Mouse (Mus musculus) hematopoietic stem cell, adult 5-6 weeks (primary cell): ENCODE results near the gene Ivl. TPM values are rescaled to one million over a fixed set of nuclear protein-coding genes. Genes with fewer than 3 reads are reported as not detected.

Experiments
- ATAC-seq, 2 experiments: fragments of 125-278 bp in 1 of 2; replicated peaks in 1 of 2; 2 replicates each; pipeline ENCODE4 v1.8.0; 2016 to 2017; ENCODE audit warnings: inconsistent platforms in 2 of 2, mild to moderate bottlenecking in 2 of 2, moderate number of reproducible peaks in 2 of 2, low read depth in 1 of 2, moderate TSS enrichment in 1 of 2; ENCODE audit not compliant: low FRiP score in 2 of 2, poor library complexity in 2 of 2, severe bottlenecking in 2 of 2, insufficient read depth in 1 of 2, low TSS enrichment in 1 of 2
- total RNA-seq: library from RNA; stranded (forward); fragments of 172-1452, 232-1000 nt; gene quantifications from 2 replicates; pipeline ENCODE4 v1.2.3, GENCODE M21; 2017

The Ivl gene
- not detected in 2 replicates for total RNA-seq

DNA sequence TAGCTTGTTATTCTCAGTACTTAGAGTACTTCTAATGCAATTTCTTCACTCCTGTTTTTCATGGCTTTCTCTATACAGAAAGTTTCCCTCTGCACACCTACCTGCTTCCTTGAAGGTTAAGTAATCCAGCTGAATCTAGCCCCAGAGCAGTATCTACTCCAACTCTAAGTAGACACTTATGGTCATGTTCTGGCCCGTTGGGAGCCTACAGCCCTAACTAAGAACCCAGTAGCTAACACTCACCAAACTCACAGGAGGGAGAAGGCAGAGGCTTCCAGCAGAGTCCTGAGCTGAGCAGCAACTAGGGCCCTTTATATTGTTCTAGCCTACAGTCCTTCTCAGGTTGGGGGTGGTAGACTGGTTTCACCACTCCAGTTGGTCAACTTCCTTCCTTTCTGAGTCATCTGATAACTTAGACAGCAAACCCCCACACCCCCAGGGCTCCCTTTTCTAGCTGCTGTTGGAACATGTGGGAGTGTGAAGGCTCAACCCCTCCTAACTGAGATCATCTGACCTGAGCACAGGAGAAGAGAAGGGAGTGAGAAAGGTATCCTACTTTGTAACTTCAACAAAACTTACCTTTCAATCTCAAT is at the start of gene Ivl:
TSS of gene Ivl (minus strand) at position 287 of the 593 bp plus-strand sequence.
- no peak for ATAC-seq

- ATAC-seq, result no peak
These were observed 48.0 kb upstream of the Ivl start, which contains the start of gene Lce6a for GRCm38 (mm10) chr3:92621560-92621959. Lce6a (minus strand) TSS chr3:92621660.

GRCm38 (mm10) chr3:92609804-92610203 is 36.3 kb upstream of the Ivl start:
- no peak for ATAC-seq

GRCm38 (mm10) chr3:92607392-92607791 is 33.9 kb upstream of the Ivl start, which contains the start of gene 2210017I01Rik:
2210017I01Rik (minus strand) TSS chr3:92607492.
- no peak for ATAC-seq

DNA sequence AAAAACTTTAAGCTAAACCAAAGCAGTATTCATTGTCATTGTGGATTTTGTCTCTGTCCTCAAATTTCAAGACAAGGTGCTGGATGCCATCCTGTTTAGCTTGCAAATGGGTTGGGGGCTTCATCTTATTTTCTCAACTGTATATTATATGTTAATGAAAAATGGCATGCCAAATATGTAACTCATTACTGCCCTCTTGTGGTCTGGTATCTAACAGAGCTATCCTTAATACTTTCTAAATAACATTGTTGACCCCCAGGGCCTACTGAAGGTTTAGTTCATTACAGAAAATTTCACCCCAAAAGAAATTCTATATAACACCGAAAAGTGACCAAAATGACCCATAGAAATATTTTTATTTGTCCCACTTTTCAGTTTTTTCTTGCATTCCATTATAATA is 28.6 kb upstream of the Ivl start:
- 0 out of 4 replicates have a peak, but pooled peaks of 1 of the 2 experiments have one; percentile 22 for ATAC-seq

GRCm38 (mm10) chr3:92600456-92600855 is 26.9 kb upstream of the Ivl start:
- no peak for ATAC-seq

DNA sequence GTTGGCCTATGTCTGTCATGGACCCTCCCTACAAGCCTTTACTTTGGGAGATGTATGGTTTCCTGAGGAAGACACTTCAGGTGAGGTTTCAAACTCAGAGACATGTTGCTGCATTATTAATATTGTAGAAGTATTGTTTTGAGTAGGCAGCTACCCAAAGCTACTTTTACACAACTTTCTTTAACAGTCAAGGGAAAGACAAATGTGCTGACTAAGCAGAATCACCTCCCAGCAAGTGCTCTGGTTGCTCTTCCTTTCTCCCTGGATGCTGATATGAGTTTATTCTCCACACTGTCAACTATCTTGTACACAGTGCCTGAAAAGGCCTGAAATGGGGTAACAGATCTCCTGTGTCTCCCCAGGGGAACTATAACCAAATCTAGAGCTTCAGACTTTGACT is 26.4 kb upstream of the Ivl start:
- ATAC-seq, result no peak

DNA sequence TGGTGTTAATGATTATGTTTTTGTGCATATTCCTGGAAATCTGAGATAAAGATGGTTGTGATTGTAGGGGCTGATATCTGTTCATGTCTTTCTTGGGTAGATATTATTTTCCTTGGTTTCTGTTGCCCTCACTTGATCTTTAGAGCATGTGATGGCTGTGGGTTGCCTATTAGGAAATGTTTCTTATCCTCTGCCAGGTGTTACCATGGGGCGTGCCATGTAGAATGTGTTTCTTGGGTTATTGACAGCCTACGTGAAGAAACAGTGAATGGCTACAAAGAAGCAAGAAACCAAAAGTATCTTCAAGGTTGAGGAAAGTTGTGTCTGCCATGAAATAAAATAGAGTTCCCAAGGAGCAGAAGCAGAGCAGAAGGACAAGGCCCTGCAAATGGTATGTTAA is 24.9 kb upstream of the Ivl start:
- ATAC-seq, result no peak

DNA sequence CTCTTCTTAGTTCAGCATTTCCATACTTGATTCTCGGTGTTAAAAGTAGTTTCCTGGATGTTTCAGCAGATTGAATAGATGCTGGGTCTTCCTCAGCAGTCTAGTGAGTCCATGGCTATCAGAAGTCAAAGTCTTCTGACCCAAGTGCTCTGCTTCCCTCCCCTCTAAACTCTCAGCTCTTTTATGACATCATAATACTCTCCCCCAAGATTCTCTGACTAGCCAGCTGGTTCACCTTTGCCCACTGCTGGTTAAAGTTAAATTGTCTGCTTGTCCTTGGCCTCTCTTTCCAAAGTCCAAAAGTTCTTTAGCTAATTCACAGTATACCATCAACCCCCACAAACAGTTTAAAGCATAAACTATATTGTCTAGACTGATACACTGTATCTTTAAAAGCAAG is 15.3 kb upstream of the Ivl start, which contains the start of gene Smcp:
TSS of gene Smcp (minus strand) at position 140 of the 400 bp plus-strand sequence.
- ATAC-seq, result no peak

- no peak for ATAC-seq
These were observed 13.7 kb upstream of the Ivl start for GRCm38 (mm10) chr3:92587190-92587589.

- ATAC-seq, result no peak
These were observed 11.5 kb upstream of the Ivl start for GRCm38 (mm10) chr3:92585055-92585454.

- ATAC-seq, result no peak
These were observed 9.8 kb upstream of the Ivl start for GRCm38 (mm10) chr3:92583164-92583826.

GRCm38 (mm10) chr3:92579508-92579907 is 6.0 kb upstream of the Ivl start:
- no peak for ATAC-seq

- ATAC-seq, result no peak
These were observed 5.3 kb upstream of the Ivl start for GRCm38 (mm10) chr3:92578652-92579413.

DNA sequence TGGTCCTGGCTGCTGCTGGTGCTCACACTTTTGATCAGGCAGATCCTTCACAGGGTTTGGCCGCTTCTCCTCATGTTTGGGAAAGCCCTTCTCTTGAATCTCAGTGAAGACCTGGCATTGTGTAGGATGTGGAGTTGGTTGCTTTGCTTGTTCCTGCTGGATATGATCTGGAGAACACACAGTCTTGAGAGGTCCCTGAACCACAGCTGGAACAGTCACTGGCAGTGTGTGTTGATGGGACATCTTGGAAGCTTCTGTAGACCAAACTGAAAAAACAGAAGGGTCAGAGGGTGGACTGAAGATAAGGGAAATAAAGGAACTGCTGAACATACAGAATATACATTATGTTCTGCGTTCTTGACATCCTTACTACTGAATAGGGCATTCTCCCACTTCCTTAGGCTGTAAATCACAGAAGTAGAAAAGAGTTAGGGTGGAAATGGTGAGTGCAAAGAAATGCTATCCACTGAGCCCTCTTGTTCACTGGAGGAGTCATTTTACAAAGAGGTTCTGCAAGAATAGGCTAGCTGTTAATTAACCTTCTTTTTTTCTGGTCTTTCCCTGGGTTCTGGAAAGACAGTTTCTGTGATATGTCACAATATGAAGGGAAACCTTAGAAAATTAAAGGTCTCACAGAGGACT is 900 bp downstream of the Ivl start:
- ATAC-seq, result no peak

DNA sequence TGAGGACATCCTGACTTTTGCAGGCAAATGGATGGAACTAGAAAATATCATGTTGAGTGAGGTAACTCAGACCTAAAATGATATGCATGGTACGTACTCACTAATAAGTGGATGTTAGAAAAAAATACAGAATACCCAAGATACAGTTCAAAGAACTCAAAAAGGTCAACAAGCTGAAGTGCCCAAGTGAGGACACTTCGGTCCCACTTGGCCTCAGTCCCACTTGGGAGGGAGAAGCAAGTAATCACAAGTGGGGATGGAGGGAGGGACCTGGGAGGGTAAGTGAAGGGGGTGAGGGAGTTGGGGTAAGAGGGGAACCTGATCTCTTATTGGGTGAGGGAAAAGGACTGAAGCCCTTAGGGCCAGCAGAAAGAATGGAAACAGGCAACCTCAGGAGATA is 4.8 kb downstream of the Ivl start:
- no peak for ATAC-seq

DNA sequence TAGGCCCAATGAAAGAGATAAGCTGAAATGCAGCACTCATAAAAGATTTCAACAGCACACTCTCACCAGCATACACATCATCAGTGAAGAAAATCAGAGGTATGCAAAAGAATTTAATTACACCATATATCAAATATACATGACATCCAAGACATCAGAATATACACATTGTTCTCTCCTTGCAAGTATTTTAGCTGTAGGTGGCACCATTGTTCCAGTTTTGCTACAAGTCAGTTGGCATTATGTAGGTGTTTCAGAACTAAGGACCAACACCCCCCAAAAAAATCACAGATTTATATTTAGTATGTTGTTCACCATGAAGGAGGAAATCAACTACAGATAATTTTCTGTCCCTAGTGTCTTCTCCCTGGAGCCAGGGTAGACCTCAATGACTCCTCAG is 8.1 kb downstream of the Ivl start:
- no peak for ATAC-seq

DNA sequence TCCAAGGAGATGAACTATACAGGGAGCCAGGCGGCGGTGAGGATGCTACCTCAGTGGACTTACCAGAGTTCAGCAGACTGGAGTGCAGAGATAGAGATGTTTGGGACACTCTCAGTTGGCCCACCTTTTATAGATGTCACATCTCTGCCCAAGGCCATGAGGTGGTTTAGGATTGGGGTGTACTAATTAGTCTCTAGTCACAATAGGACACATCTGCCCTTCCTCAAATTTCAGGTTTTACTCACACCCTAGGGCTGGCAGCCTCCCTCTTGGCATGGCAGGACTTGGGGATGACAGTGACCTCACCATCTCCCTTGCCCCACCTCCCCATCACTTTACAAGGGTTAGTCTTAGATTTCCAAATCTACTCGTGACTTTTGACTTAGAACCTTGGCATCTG is 39.1 kb downstream of the Ivl start, which contains the start of gene 2310046K23Rik:
TSS of gene 2310046K23Rik (minus strand) at position 101 of the 400 bp plus-strand sequence.
- no peak for ATAC-seq
